Mouse (Mus musculus) urinary bladder, postnatal 25 days (tissue): ENCODE measurements around the gene Maml3.

Experiments used
- DNase-seq: peaks from one replicate; pipeline ENCODE4 v3.0.0; 2022; ENCODE audit warnings: low spot score

Maml3 gene

DNA sequence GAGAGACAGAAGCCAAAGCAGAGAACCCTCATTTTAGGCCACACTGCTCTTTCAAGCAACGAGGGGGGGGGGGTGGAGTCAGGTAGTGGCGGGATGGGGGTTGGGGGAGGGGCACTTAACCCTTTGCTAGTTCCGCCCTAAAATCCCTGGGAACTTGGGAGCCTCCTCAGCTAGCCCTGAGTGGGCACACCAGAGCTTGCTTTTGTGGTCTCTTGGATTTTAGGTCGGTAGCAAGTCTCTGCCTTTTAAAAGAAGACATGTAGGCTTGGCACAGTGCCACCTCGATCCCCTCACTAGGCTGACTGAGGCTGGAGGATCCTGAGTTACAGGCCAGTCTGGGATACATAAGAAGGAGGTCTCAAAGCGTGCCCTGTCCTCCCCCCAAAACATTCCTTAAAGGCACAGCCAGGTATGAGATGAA is 59.6 kb downstream of the Maml3 start:
- no peak for DNase-seq

DNA sequence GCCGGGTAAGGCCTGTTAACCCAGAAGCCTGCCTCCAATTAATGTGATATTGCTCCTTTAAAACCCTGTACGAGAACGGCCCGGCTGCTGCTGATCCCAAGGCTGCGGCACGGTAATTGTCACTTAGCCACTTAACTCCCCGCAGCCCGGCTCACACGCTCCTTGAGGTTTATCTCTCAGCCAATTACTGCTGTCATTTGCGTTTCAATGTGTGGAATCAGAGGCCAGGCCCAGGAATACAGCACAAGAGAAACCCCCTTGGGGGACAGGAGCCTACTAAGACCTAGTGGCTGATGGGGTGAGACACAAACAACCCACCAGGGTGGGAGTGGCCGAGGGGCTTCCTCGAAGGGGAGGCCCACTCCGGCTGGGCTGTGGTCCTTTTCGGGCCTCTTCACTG is 60.2 kb downstream of the Maml3 start:
- DNase-seq: no peak

DNA sequence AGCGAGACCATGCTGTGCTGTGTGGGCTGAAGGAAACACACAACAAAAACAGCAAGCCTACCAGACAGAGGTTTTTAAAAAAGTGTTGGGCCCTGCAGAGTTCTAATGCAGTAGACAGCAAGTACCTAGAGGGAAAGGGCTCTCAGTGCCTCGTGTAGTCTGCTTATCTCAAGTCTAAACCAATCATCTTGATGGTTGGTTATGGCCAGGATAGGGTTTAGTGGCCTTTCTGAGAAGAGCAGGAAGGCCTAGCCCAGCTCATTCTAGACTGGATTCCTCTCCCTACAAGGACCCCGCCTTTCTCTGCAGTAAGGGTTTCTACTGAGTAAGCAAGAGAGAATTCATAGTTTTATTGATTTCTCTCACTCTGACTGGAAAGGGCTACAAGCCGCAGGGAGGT is 61.0 kb downstream of the Maml3 start:
- DNase-seq: no peak

DNA sequence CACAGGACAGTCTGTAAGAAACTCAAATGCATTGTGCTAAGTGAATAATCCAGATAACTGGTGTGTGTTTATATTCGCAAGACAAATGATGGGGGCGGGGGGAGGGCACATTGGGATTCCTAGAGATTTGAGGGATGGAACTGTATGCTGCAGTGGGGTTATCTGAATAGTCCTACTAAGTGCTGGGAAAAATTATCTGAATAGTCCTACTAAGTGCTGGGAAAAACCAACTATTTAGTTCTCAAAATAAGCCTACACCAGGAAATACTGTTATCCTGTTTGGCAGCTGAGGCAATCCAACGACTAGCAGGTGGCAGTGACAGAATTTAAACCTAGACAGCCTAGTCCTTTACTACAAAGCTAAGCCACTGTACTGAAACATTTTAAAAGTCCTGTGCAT is 62.2 kb downstream of the Maml3 start:
- DNase-seq: no peak

DNA sequence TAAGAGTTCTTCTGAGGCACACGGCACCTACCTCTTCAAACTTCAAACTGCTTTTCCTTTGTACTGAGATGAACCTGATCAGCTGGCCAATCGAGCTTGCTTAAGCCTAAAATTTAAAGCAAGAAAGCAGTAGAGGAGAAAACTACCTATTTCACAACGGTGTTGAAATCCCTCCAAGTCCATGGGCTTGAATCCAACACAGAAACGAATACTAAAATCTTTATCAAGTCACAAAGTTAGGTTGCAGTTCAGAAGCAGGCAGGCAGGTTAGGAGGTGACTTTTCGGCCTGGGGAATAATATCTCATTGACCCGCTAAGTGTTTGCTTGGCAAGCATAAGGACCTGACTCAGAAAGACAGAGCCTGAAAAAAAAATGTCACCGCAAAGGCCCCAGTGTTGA is 64.9 kb downstream of the Maml3 start:
- DNase-seq: no peak

DNA sequence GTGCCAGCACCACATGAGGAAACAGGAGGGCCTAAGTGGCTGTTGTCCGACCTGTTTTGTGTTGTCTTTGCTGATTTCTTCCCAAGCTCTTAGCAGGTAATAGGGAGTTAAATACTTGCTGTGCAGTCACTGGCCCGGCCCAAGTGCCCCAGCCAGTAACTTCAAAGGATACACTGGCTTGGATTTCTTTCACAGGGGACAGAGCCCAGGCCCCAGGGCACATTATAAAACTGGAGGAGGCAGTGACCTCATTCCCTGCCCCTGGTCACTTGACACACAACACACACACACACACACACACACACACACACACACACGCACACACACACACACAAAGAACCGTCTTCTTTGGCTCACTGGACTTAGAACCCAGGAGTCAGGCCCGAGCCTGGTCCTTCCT is 67.6 kb downstream of the Maml3 start:
- DNase-seq: no peak

DNA sequence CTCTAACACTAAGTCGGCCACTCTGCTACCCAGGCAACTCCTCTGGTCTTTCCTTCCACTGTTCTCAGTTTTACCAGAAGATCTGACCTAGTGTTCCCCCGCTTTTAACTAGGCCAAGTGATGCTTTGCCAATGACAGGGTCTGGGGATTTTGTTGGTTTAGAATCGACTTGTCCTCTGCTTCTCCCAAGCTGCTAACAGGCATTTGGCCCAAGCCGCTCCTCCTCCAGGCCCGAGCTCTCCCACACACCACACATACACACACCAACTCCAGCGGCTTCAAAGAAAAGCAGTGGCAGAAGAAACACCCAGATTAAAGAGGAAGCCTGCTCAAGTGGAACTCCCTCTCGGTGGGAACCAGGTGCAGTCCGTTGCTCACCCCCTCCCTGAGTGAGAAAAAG is 69.5 kb downstream of the Maml3 start:
- DNase-seq: no peak

DNA sequence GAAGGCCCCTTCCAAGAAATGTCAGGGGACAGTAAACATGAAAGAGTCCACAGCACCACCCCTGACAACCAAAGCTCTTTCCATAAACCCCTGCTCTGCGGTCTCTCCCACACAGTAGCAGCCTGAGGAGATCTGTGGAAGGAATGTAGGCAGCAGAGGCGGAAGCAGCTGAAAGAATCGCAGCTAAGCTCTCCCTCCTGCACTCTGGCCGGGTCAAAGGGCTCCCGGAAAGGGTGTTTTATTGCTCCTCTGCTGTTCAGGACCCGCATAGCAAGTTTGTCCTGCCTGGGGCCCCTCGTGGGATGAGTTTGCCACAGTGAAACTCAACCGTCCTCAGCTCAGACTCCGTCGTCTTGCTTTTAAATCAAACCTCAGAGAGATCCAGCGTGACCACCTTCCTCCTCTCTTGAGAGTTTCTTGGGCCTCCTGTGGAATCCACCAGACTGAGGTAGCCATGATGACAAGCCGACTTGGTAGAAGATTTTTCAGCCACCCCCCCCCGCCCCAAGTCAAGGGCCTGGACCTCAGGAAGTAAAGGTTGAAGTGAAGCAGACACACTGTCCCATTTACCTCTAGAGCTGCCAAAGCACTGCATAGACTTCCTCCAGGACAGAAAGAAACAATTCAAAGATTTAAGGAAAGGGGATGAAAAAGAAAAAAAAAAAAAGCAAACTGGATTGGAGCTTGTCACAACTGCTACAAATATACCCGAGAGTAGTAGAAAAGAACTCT is 70.9 kb downstream of the Maml3 start:
- DNase-seq: peak; percentile 40

DNA sequence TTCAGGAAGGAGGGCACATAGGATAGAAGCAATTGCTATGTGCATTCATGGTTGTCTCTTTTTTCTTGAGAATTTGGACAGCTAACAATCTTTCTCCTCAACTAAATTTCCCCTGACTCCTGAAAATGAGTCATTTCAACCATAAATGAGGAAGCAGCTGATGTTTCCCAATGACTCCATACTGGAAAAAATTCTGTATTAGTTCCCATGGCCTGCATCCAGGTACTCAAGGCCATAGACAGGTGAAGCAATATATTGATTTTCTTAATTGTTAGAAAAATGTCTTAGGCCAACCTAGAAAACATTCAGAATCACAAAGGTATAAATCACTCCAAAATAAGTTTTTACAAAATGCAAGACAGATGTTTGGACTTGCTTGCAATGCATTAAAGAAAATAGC is 73.5 kb downstream of the Maml3 start:
- DNase-seq: no peak

DNA sequence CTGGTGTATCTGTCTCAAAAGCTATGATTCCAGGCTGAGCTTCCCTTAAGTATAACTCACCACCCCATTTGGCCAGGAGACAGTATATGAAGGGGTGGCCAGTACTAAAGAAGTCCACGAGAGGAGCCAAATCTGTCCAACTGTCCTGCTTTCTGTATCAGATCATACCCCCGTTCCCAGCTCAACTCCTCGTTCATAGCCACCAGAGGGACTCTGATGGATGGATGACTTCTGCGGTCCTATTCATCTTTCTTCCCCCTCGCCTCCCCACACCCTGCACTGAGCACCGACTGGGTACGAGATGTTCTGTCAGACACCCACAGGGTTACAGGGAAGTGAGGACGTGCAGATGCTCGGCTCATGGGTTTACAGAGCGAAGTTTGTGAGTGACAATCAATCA is 74.8 kb downstream of the Maml3 start:
- DNase-seq: no peak

DNA sequence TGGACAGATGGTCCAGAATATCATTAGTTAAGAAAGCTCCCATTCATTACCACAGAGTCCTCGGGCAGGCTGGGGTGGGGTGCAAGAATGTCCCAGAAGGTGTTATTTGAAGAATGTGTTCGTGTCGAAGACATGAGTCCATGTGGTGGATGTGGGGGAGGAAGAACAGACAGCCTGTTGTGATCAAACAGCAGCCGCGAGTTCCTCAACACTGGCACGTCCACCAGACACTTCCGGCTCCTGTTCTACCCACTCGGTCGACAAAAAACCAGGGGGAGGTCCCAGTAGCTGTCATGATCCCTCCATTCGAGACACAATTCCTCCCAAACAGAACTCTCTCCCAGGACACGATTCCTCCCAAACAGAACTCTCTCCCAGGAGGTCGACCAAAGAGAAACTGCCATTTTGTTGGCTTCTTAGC is 75.2 kb downstream of the Maml3 start:
- no peak for DNase-seq

DNA sequence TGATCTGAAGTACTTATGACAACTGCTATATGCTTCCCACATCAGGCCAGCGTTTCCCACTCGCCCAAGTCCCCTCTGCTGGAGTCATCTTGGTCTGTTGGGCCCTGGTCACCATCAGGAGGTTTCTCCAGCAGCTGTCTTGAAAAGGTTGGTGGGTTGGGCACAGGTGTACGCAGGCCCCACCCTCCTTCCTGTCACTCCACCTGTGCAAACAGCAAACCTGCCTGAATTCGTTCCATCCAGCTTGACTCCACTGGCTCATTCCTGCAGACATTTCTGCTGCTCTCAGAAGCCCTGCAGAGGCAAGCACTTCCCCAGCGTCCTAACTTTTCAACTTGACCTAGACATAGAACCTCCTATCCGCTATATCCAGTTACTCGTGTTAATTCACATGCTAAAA is 76.9 kb downstream of the Maml3 start:
- DNase-seq: no peak

DNA sequence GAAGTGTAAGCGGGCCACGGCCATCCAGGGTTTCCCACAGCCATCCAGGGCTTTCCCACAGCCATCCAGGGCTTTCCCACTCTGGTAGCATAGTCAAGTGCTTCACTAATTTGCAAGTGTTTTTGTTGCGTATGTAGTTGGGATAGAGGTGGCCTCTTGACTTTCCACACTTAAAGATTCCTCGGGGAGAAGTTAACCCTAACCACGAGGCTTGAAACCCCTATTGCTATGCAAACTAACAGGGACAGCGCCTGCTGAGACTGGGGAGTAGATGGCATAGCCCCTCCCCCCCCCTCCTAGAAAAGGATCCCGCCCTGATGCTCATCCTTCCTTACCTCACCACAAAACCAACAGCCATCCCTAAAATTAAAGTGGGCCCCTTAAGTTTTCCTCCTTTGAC is 82.4 kb downstream of the Maml3 start:
- no peak for DNase-seq

DNA sequence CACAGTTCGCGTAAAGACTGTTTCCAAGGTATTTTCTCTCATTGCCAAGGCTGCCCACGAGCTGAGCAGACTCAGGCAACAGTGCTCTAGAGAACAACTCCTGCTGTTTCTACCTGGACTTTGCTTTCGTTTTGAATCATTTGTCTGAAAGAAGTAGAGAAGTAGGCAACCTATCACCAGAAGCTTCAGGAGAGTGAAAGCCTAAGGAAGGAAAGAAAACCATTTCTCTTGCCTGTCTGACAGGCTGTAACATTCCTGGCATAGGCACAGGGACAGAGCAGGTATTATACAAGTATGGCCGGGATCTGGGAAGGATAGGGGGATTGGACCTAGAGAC is 86.8 kb downstream of the Maml3 start:
- no peak for DNase-seq

DNA sequence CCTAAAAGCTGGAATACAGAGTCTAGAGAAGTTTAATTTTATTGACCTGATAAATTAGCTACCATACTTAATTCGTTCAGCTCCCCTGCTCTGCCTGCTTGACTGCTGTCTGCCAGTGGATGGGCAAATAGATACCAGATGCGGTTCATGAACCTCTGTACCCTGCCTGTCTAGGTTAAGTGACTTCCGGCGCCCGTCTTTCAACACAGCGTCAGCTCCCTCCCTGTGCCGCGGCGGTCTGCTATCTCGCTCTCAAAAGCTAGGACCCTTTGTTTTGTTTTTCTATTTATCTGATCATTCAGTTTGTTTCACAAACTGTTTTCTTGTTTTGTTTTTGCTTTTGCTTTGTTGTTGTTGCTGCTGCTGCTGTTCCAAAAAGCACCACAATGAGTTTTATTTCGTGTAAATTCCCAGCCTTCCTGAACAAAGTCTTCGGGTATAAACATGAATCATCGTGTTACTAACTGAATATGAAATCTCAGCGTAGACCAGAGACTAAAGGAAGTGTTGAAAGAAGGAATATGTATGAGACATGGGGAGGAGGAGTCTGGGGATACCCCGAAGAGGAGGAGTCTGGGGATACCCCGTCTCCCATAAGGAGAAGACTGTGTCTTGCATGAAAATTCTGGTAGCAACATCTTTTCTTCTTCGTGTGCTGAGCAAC is 87.3 kb downstream of the Maml3 start:
- DNase-seq: no peak

DNA sequence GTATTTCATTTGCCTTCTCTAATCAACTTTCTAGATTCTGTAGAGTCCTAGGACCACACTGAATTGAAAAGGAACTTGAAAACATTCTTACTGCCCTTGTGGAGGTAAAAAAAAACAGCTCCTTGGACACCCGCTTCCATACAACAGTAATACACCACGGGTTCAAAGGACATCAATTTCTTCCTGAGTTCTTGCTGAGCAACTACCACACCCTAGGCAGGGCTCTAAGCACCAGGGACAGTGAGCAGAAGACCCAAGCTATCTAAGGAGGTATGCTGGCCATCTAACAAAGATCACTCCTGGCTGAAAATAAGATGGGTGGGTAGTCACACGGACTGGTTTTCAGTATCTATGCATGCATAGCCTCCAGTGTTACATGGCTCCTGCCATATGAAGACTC is 88.7 kb downstream of the Maml3 start:
- no peak for DNase-seq

DNA sequence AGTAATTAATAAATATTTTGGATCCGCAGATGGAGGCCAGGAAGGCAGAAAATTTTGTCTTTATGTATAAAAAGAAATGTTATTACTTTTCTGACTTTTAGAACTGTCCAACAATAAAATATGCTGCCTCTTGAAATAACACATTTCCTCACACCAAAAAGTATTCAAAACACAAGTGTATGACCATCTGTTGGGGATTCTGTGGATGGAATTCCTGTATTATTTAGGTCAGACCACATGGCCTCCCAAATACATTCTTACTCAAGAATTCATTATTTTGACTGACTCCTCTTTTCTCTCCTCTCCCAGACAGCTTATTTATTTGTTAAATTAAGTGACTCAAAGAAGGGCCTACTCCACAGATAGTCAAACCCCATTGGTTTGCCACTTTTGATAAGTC is 89.3 kb downstream of the Maml3 start:
- no peak for DNase-seq

DNA sequence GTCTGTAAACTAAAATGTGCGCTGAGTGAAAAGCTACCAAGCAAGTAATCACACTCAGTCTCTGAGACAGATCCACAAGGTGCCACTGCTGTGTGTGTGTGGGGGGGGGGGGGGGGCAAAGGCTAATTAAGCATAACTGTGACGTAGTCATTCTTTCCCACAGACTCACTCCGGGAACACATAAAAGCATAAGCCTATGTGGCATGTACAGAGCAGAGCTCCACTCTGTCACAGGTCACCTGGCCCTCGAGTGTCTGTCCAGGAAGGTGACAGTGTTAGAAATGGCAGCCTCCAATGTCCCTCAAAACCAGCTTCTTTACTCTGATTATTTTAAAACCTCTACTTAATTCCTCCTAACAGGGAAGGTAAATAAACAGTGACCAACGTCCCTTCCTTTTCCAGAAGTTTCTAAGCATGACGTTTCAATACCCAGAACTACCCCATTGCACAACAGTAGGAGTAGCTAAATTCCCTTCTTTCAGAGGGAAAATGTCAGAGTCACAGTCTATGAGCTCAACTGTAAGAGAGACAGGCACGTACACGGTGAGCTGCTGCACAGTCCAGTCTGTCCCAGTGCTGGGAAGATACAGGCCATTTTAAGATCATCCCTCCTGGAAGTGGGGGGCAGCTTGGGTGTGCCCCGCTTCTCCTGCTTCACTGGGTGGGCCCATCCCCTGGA is 93.7 kb downstream of the Maml3 start:
- DNase-seq: no peak

DNA sequence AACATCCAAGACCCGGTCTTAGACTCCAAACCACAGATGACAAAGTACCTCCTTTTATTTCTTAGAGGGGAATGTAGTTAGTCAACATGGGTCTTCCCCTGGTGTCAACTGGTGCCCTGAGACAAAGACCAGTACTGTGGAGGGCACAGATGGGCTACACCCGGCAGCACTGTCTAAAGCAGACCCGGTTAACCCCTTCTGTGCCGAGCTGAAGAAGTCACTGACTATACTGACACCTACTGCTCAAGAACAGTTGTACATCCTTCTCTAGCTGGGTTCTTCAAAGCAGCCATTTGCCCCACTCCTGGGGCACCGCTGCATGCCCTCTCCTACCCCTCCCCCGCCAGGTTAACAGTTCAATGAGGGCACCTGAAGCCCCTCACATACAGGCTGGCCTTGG is 95.6 kb downstream of the Maml3 start:
- no peak for DNase-seq

DNA sequence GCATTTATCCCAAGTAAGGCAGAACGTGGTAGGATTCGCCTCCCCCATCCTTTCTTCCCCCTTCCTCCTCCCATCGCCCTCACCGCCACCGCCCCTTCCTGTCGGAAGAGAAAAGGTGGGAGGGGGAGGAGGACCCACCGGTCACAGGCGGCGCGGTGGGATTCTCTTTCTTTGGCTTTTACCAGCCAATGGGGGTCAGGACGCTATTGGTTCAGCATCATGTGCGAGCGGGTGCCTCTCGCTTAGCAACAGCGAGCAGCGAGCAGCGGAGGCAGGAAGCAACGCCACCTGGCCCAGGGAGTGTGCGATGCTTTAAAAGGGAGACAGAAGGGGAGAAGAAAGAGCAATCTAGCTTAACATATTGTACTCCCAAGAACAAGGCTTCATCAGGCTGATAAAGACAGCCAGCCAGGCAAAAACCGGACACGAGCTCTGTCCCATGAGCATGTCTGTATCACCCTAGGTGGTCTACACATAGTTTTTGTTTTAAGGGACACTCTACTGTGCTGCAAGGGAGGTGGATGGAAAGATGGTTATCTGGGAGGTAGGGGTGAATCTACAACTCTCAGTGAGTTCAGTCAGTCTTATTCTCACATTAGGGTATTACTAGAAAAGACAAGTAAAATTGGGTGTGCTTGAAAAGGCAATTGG is 97.1 kb downstream of the Maml3 start:
- DNase-seq: no peak

DNA sequence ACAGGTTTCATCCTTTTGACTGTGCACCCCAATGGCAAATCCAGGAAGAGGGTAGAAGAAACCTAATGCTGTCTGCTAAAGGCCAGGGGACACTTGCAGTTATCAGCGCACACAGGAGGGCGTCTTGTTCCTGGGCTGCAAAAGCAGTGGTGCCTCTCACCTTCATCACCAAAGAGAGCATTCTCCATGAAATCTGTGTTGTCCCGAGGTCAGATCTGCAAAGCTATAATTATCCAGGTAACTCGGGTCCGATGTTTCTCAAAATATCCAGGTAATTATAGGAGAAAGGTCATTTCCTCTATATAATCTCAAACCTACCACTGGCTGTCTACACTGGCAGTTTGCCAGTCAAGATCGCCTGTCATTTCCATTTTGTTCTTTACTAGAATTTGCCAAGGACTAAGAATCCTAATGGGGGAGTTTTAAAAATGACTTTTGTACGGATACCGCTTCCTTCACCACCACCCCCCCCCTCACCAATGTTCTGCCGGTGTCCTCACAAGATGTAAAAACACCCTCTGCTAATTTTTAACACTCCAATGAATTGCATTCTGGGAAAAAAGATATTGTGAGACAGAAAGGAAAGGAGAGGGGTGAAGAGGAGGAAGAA is 98.0 kb downstream of the Maml3 start:
- no peak for DNase-seq

DNA sequence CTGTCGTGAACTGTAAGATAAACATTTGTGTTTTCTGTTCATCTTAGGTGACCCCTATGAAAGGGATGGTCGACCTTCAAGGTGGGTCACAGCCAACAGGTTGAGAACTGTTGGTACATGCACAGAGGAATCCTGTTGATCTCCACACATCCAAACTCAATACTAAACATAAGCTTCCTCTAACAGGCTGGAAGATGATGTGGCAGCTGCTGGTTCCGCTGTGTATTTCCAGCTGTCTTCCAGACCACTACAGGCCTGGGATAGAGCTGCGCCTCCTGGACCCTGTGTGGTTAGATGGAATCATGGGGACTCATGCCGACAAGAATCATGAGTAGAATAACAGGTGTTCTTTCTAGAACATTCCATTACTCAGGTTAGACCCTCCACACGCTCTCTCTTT is 101.2 kb downstream of the Maml3 start:
- no peak for DNase-seq

DNA sequence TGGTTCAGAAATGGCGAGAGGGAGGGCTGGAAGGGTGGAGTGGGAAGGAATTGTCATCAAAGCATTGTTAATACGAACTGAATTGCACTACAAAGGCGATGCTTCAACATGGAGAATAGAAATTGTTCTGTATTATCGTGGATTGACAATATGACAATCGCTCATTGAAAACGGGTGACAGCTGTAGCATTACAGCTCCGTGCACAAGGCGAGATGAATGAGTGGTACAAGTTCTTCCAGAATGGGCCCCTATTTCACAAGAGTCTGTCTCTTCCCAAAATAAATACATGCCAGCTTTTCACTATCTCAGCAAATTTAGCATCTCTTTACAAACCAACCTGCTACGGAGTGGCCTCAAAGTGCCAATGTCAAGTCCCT is 103.4 kb downstream of the Maml3 start:
- no peak for DNase-seq
